Mouse (Mus musculus) kidney, postnatal 0 days (tissue): ENCODE measurements around the gene Ube2cbp. TPM values are rescaled to one million over a fixed set of nuclear protein-coding genes. Genes with fewer than 3 reads are reported as not detected.
A peak's percentile ranks its signal among the peaks of the same experiment; 100 is the strongest.

ENCODE experiments used
- ATAC-seq: fragments of 200-750 bp; cut with Nextera tagmentation; replicated peaks from 2 replicates; pipeline ENCODE4 v1.8.0; 2017; ENCODE audit warnings: low read depth, moderate number of reproducible peaks, moderate TSS enrichment, moderate library complexity; ENCODE audit not compliant: low FRiP score
- DNase-seq: peaks from one replicate; pipeline ENCODE4 v3.0.0-alpha.2; 2016; ENCODE audit warnings: low spot score
- H3K27ac ChIP-seq: fragments of 300-500 bp; sonication (generic); 2 replicates; pipeline ENCODE4 v1.5.1; 2014; ENCODE audit warnings: mild to moderate bottlenecking
- H3K27me3 ChIP-seq: fragments of 300-500 bp; sonication (generic); 2 replicates; pipeline ENCODE4 v1.6.1; 2014; ENCODE audit warnings: low read length, mixed read lengths; ENCODE audit not compliant: insufficient read depth
- H3K36me3 ChIP-seq: fragments of 300-500 bp; sonication (generic); 2 replicates; pipeline ENCODE4 v1.6.1; 2014; ENCODE audit warnings: low read length, mixed read lengths; ENCODE audit not compliant: insufficient read depth
- H3K4me1 ChIP-seq: fragments of 300-500 bp; sonication (generic); replicated peaks from 2 replicates; pipeline ENCODE4 v1.6.1; 2014; ENCODE audit warnings: antibody characterized with exemption, low read length, mixed read lengths; ENCODE audit not compliant: insufficient read depth
- H3K4me2 ChIP-seq: fragments of 300-500 bp; sonication (generic); 2 replicates; pipeline ENCODE4 v1.6.1; 2014; ENCODE audit warnings: mild to moderate bottlenecking, low read length, moderate library complexity, mixed read lengths
- H3K4me3 ChIP-seq: fragments of 300-500 bp; sonication (generic); replicated peaks from 2 replicates; pipeline ENCODE4 v1.5.1; 2014; ENCODE audit warnings: low read depth, low read length
- H3K9ac ChIP-seq: fragments of 300-500 bp; sonication (generic); 2 replicates; pipeline ENCODE4 v1.6.1; 2014; ENCODE audit warnings: low read depth, low read length
- H3K9me3 ChIP-seq: fragments of 300-500 bp; sonication (generic); replicated peaks from 2 replicates; pipeline ENCODE4 v1.6.1; 2016; ENCODE audit warnings: low read length, inconsistent platforms, mixed read lengths
- CTCF ChIP-seq: IDR thresholded peaks from 2 replicates; pipeline ENCODE4 v1.5.1; 2016; ENCODE audit warnings: antibody characterized with exemption, low read depth, mild to moderate bottlenecking, moderate library complexity
- WGBS: fragments of 180-500 bp; shearing (Covaris S2); extraction: QIAGEN DNeasy Blood & Tissue Kit; methylation state at CpG from one replicate; pipeline ENCODE4 v1.1.7; 2014; 5-methylcytosine and 5-hydroxymethylcytosine counted together
- polyA plus RNA-seq: library from polyadenylated mRNA; unstranded; fragments of >200 nt; fragmentation: Nextera tagmentation; extraction: Ambion mirVana; gene quantifications from 2 replicates; pipeline ENCODE4 v1.2.1, GENCODE M21; 2015

Gene Ube2cbp
- polyA plus RNA-seq, 1 experiment from 2014 or later, result 8.2 TPM

DNA sequence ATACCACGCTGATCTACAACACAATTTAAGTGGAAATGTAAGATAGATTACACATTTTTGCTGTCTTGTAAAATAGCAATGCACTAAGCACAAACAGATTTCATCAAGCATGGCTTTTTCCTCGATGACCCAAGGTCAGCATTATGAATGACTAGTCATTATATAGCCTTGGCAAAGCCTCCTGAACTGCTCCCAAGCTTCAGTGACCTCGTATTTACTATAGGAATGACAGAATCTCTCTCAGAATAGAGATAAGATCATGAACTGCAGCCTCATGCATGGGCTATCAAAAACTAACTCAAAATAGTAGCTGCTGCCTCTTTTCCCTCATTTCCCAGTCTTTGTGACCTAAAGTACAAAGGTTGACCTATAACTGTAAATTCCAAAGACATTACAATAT lies 128.4 kb downstream of the Ube2cbp start:
- no peak for TF ChIP-seq CTCF
- Histone ChIP-seq H3K4me2 (no peak overlapping the region), H3K9ac (no peak overlapping the region), H3K9me3 (no peaks in the 10 kb centered on the region), H3K36me3 (no peaks in the 10 kb centered on the region), H3K27ac (no peak overlapping the region), H3K27me3 (no peaks in the 10 kb centered on the region), H3K4me1 (0 out of 2 replicates have a peak, but pooled peaks cover 3% of the 10 kb centered on the region), H3K4me3 (no peak overlapping the region)
- ATAC-seq (no peak), DNase-seq (peak; percentile 3)
- 42% methylated on average over 3 of the region's 3 CpGs for WGBS

DNA sequence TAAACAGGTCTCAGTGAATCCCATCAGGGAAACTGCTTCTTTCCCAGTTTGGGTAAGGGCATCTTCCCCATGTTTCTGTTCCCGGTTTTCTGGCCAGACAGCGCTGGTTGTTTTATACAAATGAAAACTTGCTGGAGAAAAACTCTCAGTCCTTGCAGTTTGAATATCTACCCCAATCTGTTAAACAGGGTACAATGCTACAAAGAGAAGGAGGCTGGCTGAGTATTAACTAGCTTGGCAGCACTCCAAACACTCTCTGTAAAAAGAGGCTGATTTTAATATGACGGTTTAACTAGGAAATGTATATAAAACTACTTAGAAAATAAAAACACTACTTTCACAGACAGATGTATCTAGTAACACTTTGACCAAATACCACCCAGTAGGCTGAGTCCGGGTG lies 129.2 kb downstream of the Ube2cbp start:
- no peak overlapping the region for H3K4me2 ChIP-seq
- no peak for TF ChIP-seq CTCF
- no peak overlapping the region for H3K4me3 ChIP-seq
- H3K9me3 ChIP-seq, result no peaks in the 10 kb centered on the region
- H3K27me3 ChIP-seq, result no peaks in the 10 kb centered on the region
- H3K9ac ChIP-seq, result no peak overlapping the region
- WGBS, result 46% methylated on average over 4 of the region's 4 CpGs
- H3K27ac ChIP-seq, result no peak overlapping the region
- H3K4me1 ChIP-seq, result 0 out of 2 replicates have a peak, but pooled peaks cover 3% of the 10 kb centered on the region
- ATAC-seq (no peak), DNase-seq (peak; percentile 41)
- no peaks in the 10 kb centered on the region for H3K36me3 ChIP-seq

DNA sequence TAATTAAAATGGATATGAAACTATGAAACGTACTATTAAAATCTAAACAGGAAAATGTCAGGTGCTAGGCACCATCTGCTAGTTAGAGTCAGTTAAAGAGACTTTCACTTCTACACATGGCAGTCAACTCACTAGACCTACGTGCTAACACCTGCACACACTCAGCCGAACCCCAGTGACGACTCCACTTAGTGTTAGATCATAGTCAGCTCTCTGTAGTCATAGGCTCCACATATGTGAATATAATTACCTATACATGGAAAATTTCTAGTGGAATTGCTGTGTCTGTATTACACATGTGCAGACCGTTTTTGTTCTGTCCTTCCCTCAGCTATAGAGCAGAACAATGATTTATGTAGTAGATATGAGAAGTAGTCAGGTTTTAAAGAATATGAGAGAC lies 130.4 kb downstream of the Ube2cbp start:
- no peak overlapping the region for H3K27ac ChIP-seq
- WGBS, result 89% methylated on average over 5 of the region's 5 CpGs
- H3K4me3 ChIP-seq, result no peak overlapping the region
- ATAC-seq (no peak), DNase-seq (no peak)
- no peak overlapping the region for H3K9ac ChIP-seq
- no peak for TF ChIP-seq CTCF
- no peaks in the 10 kb centered on the region for H3K9me3 ChIP-seq
- no peaks in the 10 kb centered on the region for H3K36me3 ChIP-seq
- H3K4me1 ChIP-seq, result 0 out of 2 replicates have a peak, but pooled peaks cover 3% of the 10 kb centered on the region
- no peaks in the 10 kb centered on the region for H3K27me3 ChIP-seq
- H3K4me2 ChIP-seq, result no peak overlapping the region

DNA sequence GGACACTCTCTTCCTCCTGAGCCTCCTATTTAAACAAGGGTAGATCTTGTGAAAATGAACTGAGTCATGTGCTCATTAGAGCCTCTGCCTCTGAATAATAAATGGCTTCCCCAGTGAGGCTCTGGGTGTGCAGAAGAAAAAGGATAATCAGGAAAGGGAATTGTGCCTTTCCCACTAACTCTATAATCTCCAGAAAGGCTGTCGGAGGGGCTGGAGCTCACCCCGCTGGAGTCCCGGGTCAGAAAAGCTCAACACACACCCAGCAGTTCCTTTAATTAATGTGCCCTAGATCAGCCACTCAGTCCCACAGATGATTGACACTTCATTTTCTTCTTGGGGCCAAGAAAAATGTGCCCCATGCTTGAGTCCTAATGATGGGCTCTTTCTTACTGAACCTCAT lies 134.2 kb downstream of the Ube2cbp start:
- H3K4me3 ChIP-seq, result no peak overlapping the region
- H3K4me2 ChIP-seq, result no peak overlapping the region
- no peaks in the 10 kb centered on the region for H3K27me3 ChIP-seq
- H3K27ac ChIP-seq, result no peak overlapping the region
- no peaks in the 10 kb centered on the region for H3K4me1 ChIP-seq
- DNase-seq (no peak), ATAC-seq (no peak)
- no peaks in the 10 kb centered on the region for H3K36me3 ChIP-seq
- H3K9ac ChIP-seq, result no peak overlapping the region
- WGBS, result 82% methylated on average over 3 of the region's 3 CpGs
- no peak for TF ChIP-seq CTCF
- H3K9me3 ChIP-seq, result no peaks in the 10 kb centered on the region

DNA sequence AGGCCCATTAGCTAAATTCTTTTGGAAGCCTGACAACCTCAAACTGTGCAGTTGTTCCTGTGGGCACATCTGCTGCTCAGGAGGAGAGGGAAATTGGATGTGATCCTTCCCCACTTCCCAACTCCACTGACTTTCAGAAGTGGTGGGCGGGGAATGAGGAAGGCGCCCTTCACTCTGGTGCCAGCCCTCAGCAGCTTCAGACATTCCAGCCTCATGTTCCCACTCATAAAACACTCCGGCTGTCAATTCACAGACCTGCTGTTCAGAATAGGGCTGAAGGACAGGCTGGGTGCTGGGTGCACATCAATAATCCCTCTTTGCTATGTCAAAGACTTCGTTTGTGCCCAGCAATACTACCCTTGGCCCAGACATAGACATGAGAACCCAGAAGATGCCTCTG lies 136.5 kb downstream of the Ube2cbp start:
- Histone ChIP-seq H3K4me1 (no peaks in the 10 kb centered on the region), H3K27me3 (no peaks in the 10 kb centered on the region), H3K9ac (no peak overlapping the region), H3K27ac (no peak overlapping the region), H3K4me3 (no peak overlapping the region), H3K36me3 (no peaks in the 10 kb centered on the region), H3K4me2 (no peak overlapping the region), H3K9me3 (no peaks in the 10 kb centered on the region)
- no peak for TF ChIP-seq CTCF
- 66% methylated on average over 4 of the region's 4 CpGs for WGBS
- no peak for DNase-seq
- ATAC-seq, result no peak

DNA sequence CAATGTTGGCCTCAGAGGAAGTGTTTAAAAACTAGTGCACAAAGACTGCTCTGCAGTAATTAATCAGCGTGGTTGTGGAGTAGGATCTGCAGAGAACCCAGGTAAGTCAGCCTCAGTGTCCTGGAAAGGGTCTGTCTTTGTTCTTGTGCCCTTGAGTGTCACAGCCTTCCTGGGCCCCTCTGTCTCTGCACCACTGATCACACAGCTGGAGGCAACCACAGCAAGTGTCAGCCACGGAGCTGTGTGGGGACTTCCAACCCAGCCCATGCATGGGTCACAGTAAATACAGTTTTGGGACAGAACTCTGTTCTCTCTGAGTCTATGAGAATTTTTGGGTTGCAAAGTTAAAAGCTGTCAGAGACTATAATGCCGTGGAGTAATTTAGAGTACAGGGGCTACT lies 137.4 kb downstream of the Ube2cbp start:
- Histone ChIP-seq H3K9me3 (no peaks in the 10 kb centered on the region), H3K4me3 (no peak overlapping the region), H3K27ac (no peak overlapping the region), H3K36me3 (no peaks in the 10 kb centered on the region), H3K4me1 (no peaks in the 10 kb centered on the region), H3K9ac (no peak overlapping the region), H3K27me3 (no peaks in the 10 kb centered on the region), H3K4me2 (no peak overlapping the region)
- no peak for ATAC-seq
- no peak for DNase-seq
- WGBS, result 34% methylated on average over 3 of the region's 3 CpGs
- no peak for TF ChIP-seq CTCF

DNA sequence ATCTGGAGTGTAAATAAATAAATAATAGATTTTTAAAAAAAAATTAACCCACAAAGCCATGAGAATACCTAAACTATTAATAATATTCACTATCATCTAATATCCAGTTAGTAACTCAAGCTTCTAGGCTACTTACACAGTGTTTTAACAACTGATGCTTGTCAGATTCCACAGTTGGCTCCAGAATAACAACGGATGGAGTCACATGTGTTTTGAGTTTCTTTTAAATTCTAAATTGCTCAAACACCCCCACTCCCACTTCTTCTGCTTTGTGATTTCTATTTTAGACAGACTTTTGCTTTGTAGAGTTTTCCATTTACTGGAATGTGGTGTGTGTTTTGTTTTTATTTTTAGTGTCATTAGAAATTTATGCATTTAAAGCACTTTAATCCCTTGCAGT lies 140.0 kb downstream of the Ube2cbp start:
- TF ChIP-seq CTCF, result no peak
- Histone ChIP-seq H3K27ac (no peak overlapping the region), H3K36me3 (no peaks in the 10 kb centered on the region), H3K27me3 (no peaks in the 10 kb centered on the region), H3K9ac (no peak overlapping the region), H3K4me1 (no peaks in the 10 kb centered on the region), H3K4me2 (no peak overlapping the region), H3K4me3 (no peak overlapping the region), H3K9me3 (no peaks in the 10 kb centered on the region)
- 48% methylated on average over 1 of the region's 1 CpGs for WGBS
- peak; percentile 31 for DNase-seq
- no peak for ATAC-seq
